Mouse (Mus musculus) kidney, adult 2 months (tissue): ENCODE measurements around the gene Antxr1. TPM values are rescaled to one million over a fixed set of nuclear protein-coding genes. Genes with fewer than 3 reads are reported as not detected.

Experiments
- DNase-seq: peaks from one replicate; pipeline ENCODE4 v3.0.0; 2021
- H3K27ac ChIP-seq: fragments of 200-500 bp; 2 replicates; pipeline ENCODE4 v1.5.1; 2012; ENCODE audit warnings: low read depth, low read length, control low read depth, inconsistent platforms; ENCODE audit not compliant: insufficient read depth
- H3K27me3 ChIP-seq: fragments of 200-500 bp; replicated peaks from 2 replicates; pipeline ENCODE4 v1.6.1; 2012; ENCODE audit warnings: mild to moderate bottlenecking, moderate library complexity, low read length, inconsistent platforms; ENCODE audit not compliant: control insufficient read depth, insufficient read depth
- H3K36me3 ChIP-seq: fragments of 200-500 bp; 2 replicates; pipeline ENCODE4 v1.6.1; 2012; ENCODE audit warnings: mild to moderate bottlenecking, moderate library complexity, low read length, inconsistent platforms; ENCODE audit not compliant: control insufficient read depth, insufficient read depth
- H3K4me1 ChIP-seq: fragments of 200-500 bp; 2 replicates; pipeline ENCODE4 v1.6.1; 2011; ENCODE audit warnings: low read length; ENCODE audit not compliant: control insufficient read depth, insufficient read depth
- H3K4me3 ChIP-seq: fragments of 200-500 bp; 2 replicates; pipeline ENCODE4 v1.5.1; 2011; ENCODE audit warnings: mild to moderate bottlenecking, low read depth, low read length, control low read depth; ENCODE audit not compliant: insufficient read depth
- CTCF ChIP-seq: fragments of 200-500 bp; conservative IDR thresholded peaks from 2 replicates; pipeline ENCODE4 v1.5.1; 2011; ENCODE audit warnings: low read depth, mild to moderate bottlenecking, control low read depth, low read length, moderate library complexity, mixed read lengths; ENCODE audit not compliant: insufficient read depth, insufficient read length
- POLR2A ChIP-seq: fragments of 200-500 bp; IDR thresholded peaks from one replicate; pipeline ENCODE4 v1.6.1; 2011; ENCODE audit warnings: low read depth, low read length, control low read depth
- WGBS: fragments of 180-500 bp; shearing (Covaris S2); methylation state at CpG from one replicate; pipeline ENCODE4 v1.1.7; 2018; 5-methylcytosine and 5-hydroxymethylcytosine counted together
- polyA plus RNA-seq: library from polyadenylated mRNA; depleted of rRNA; stranded (reverse); fragments of >200 nt; gene quantifications from 2 replicates; pipeline ENCODE4 v1.2.3, GENCODE M21; 2012

The Antxr1 gene
- polyA plus RNA-seq, 1 experiment, result 2.0 TPM

DNA sequence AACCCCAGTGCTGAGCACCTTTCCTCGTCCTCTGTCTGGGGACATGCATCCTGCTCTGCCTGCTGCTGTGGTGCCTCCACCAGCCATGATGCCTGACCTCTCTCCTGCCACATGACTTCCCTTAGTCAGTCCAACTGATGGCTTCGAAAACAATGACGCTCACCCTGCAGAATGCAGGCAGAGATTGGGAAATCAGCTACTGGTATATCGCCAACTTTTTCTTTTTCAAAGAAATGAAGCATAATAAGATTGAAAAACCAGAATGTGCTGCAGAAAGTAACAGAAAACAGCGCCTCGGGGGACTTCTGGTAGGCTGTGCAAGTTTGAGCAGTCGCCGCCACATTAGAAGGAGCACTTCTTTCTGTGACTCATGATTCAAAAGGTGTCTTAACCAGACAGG lies 18.7 kb downstream of the Antxr1 start:
- WGBS, result 73% methylated on average over 8 of the region's 8 CpGs

GRCm38 (mm10) chr6:87312761-87313160 lies 22.9 kb downstream of the Antxr1 start:
- Histone ChIP-seq H3K4me1 (no peaks in the 10 kb centered on the region), H3K4me3 (no peak overlapping the region), H3K36me3 (no peaks in the 10 kb centered on the region), H3K27me3 (no peaks in the 10 kb centered on the region), H3K27ac (no peak overlapping the region)
- 80% methylated on average over 4 of the region's 4 CpGs for WGBS
- DNase-seq, result no peak
- TF ChIP-seq CTCF (no peak), POLR2A (no peak)

More for the DNA sequence above, 18.7 kb downstream of the Antxr1 start:
- H3K36me3 ChIP-seq, result no peaks in the 10 kb centered on the region
- no peak overlapping the region for H3K27ac ChIP-seq
- H3K4me1 ChIP-seq, result no peaks in the 10 kb centered on the region
- H3K27me3 ChIP-seq, result no peaks in the 10 kb centered on the region
- H3K4me3 ChIP-seq, result no peak overlapping the region
- TF ChIP-seq POLR2A (no peak), CTCF (no peak)
- peak; percentile 47 for DNase-seq

DNA sequence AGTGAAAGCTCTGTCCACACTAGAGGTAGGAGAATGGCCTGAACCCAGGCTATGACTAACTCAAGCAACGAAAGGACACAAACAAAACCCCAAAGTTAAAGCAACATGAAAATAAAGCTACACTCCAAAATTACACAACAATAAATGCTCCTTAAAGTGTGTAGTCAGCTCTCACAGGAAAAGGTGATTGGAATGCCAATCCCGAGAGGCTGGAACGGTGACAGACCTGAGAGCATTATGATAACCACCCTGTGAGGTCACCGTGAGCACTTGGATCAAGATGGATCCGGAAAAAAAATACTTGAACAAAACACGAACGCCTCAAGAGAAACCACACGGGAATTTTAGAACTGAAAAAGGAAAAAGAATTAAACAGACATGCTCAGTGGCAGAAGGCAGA lies 31.1 kb downstream of the Antxr1 start:
- H3K27ac ChIP-seq, result no peak overlapping the region
- 85% methylated on average over 8 of the region's 8 CpGs for WGBS

DNA sequence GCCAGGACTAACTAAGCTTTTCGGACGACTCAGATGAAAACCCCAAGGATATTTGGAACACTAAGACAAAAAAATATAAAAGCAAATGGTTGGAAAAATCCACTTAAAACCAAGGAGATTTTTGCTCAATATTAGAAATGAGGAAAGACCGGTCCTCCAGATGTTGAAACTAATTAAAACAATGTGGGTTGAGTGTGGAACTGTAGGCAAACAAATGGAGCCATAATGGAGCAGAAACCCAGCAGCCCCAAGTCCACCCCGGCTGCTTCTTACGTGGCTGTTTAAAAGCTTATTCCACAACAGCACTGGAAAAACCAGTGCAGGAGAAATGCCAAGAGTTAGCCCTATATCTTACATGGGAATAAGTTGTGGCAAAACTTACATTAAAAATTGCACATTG lies 32.9 kb downstream of the Antxr1 start:
- Histone ChIP-seq H3K4me1 (no peaks in the 10 kb centered on the region), H3K36me3 (no peaks in the 10 kb centered on the region), H3K27ac (no peak overlapping the region), H3K4me3 (no peak overlapping the region), H3K27me3 (no peaks in the 10 kb centered on the region)
- TF ChIP-seq POLR2A, result no peak
- TF ChIP-seq CTCF, result no peak
- DNase-seq, result no peak
- 88% methylated on average over 5 of the region's 5 CpGs for WGBS

More for the DNA sequence above, 31.1 kb downstream of the Antxr1 start:
- Histone ChIP-seq H3K36me3 (no peaks in the 10 kb centered on the region), H3K4me3 (no peak overlapping the region), H3K27me3 (no peaks in the 10 kb centered on the region), H3K4me1 (no peaks in the 10 kb centered on the region)
- no peak for DNase-seq
- no peak for TF ChIP-seq CTCF
- TF ChIP-seq POLR2A, result no peak

DNA sequence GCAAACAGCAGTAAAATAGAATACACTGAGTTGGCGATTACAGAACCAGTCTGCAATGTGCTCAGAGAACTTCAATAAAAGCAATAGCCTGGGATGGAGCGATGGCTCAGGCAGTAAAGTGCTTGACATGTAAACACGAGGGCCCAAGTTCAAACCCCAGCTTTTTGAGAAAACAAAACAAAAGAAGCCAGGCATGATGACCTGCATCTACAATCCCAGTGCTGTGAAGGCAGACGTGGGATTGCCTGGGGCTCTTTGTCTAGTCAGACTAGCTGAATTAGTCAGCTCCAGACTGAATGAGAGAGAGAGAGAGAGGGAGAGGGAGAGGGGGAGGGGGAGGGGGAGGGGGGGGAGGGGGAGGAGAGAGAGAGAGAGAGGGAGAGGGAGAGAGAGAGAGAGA lies 33.6 kb downstream of the Antxr1 start:
- no peaks in the 10 kb centered on the region for H3K36me3 ChIP-seq
- H3K27me3 ChIP-seq, result no peaks in the 10 kb centered on the region
- TF ChIP-seq CTCF (no peak), POLR2A (no peak)
- DNase-seq, result no peak
- WGBS, result 53% methylated on average over 4 of the region's 4 CpGs
- H3K27ac ChIP-seq, result no peak overlapping the region
- no peak overlapping the region for H3K4me3 ChIP-seq
- H3K4me1 ChIP-seq, result no peaks in the 10 kb centered on the region

- no peak for DNase-seq
- WGBS, result 74% methylated on average over 3 of the region's 3 CpGs
- Histone ChIP-seq H3K27me3 (no peaks in the 10 kb centered on the region; the same call in 1 of the 2 replicates), H3K4me1 (no peaks in the 10 kb centered on the region), H3K27ac (no peak overlapping the region), H3K36me3 (no peaks in the 10 kb centered on the region), H3K4me3 (no peak overlapping the region)
- TF ChIP-seq POLR2A, result no peak
- no peak for TF ChIP-seq CTCF
Measured at GRCm38 (mm10) chr6:87294904-87295303, 40.7 kb downstream of the Antxr1 start.

- Histone ChIP-seq H3K4me1 (no peaks in the 10 kb centered on the region), H3K36me3 (no peaks in the 10 kb centered on the region), H3K27me3 (no peaks in the 10 kb centered on the region; the same call in 1 of the 2 replicates), H3K27ac (no peak overlapping the region), H3K4me3 (no peak overlapping the region)
- DNase-seq, result no peak
- no peak for TF ChIP-seq CTCF
- TF ChIP-seq POLR2A, result no peak
- 60% methylated on average over 18 of the region's 18 CpGs for WGBS
Measured at GRCm38 (mm10) chr6:87292911-87293851, 42.4 kb downstream of the Antxr1 start.
